Comparison of ENCODE assay signal across 26 mouse cellular contexts in genomic region chr17:85491491-85491890, GRCm38 (mm10).
"Had no signal": no experiment of that assay in that cellular context is flagged by ENCODE, and none has a peak within 500 bp of the region (broad histone marks: within the 10 kb centered on the region; RNA-seq: fewer than 3 reads in every experiment).

No protein-coding gene starts in this region.

- H3K4me3 ChIP-seq: heart, embryonic 13.5 days; heart, embryonic 15.5 days; hindbrain, embryonic 13.5 days; hindbrain, embryonic 15.5 days; intestine, embryonic 15.5 days; kidney, embryonic 15.5 days; limb, embryonic 12.5 days; liver, embryonic 13.5 days had no signal

- H3K4me2 ChIP-seq: heart, embryonic 11.5 days; heart, embryonic 13.5 days; heart, embryonic 15.5 days; hindbrain, embryonic 13.5 days; hindbrain, embryonic 15.5 days; intestine, embryonic 15.5 days; kidney, embryonic 15.5 days; limb, embryonic 12.5 days; liver, embryonic 11.5 days; liver, embryonic 13.5 days had no signal

- DNase-seq: gastrocnemius, postnatal 14 days; gastrocnemius, postnatal 36 days; heart, adult 18-20 months; heart, postnatal 14 days; heart, postnatal 36 days; kidney, adult 11 months; kidney, adult 2 months; kidney, adult 9 months; kidney, postnatal 14 days; kidney, postnatal 36 days; layer of hippocampus, adult 9-11 months; layer of hippocampus, postnatal 36 days; left cerebral cortex, postnatal 4 days; liver; liver, embryonic 13.5 days had no signal

- H3K9me3 ChIP-seq: heart, embryonic 15.5 days; hindbrain, embryonic 15.5 days; intestine, embryonic 15.5 days; liver, embryonic 13.5 days had no signal

- H3K27ac ChIP-seq: heart, embryonic 13.5 days; heart, embryonic 15.5 days; hindbrain, embryonic 13.5 days; hindbrain, embryonic 15.5 days; hindbrain, postnatal 0 days; intestine, embryonic 15.5 days; kidney, embryonic 15.5 days; kidney, postnatal 0 days; limb, embryonic 12.5 days; liver, embryonic 13.5 days had no signal

- H3K4me1 ChIP-seq: hindbrain, embryonic 15.5 days; liver, embryonic 13.5 days had no signal

- ATAC-seq: hindbrain, postnatal 0 days; intestine, embryonic 15.5 days had no signal

- H3K9ac ChIP-seq: heart, embryonic 13.5 days; heart, embryonic 15.5 days; hindbrain, embryonic 13.5 days; hindbrain, embryonic 15.5 days; intestine, embryonic 15.5 days; kidney, embryonic 15.5 days; limb, embryonic 12.5 days; liver, embryonic 13.5 days had no signal

- H3K36me3 ChIP-seq: heart, embryonic 13.5 days; heart, embryonic 15.5 days; hindbrain, embryonic 13.5 days; hindbrain, embryonic 15.5 days; intestine, embryonic 15.5 days; kidney, embryonic 15.5 days; limb, embryonic 12.5 days; liver, embryonic 13.5 days had no signal
